In genomic region chr5:29195570-29196263, GRCm38 (mm10) we compare ENCODE assay signal across 8 mouse cellular contexts. TPM values are rescaled to one million over a fixed set of nuclear protein-coding genes. Genes with fewer than 3 reads are reported as not detected.
A peak's percentile ranks its signal among the peaks of the same experiment; 100 is the strongest.
DNase-seq lines count a peak whose midpoint lies in the region; ATAC-seq and TF ChIP-seq lines count a peak whose summit lies in the region.

Gene Rnf32, plus strand, starts transcription at chr5:29195992.

- DNase-seq in 3134 (ENCODE audit: extremely low read depth, insufficient read length, low spot score) = peak; percentile 6
- peak; percentile 96 for DNase-seq in midbrain, postnatal 0 days (ENCODE audit: low spot score)
- DNase-seq in spleen, postnatal 36 days (ENCODE audit: low spot score in 2 of 2) = peak; percentile 31 to 43

- peak within 1 kb of the TSS; percentile 77 for H3K4me2 ChIP-seq in embryonic facial prominence, embryonic 15.5 days (replicated peaks)
- H3K4me2 ChIP-seq in heart, embryonic 12.5 days = peak within 1 kb of the TSS; percentile 74
- H3K4me2 ChIP-seq in kidney, embryonic 15.5 days = peak within 1 kb of the TSS; percentile 82
- peak within 1 kb of the TSS; percentile 66 for H3K4me2 ChIP-seq in limb, embryonic 15.5 days
- peak within 1 kb of the TSS; percentile 62 for H3K4me2 ChIP-seq in midbrain, postnatal 0 days (ENCODE audit: low read depth, low read length, poor library complexity, severe bottlenecking)

- no peaks in the 10 kb centered on the region for H3K9me3 ChIP-seq in embryonic facial prominence, embryonic 15.5 days (replicated peaks)
- no peaks in the 10 kb centered on the region for H3K9me3 ChIP-seq in heart, embryonic 12.5 days (replicated peaks)
- no peaks in the 10 kb centered on the region for H3K9me3 ChIP-seq in kidney, embryonic 15.5 days (replicated peaks)
- H3K9me3 ChIP-seq in limb, embryonic 15.5 days = no peaks in the 10 kb centered on the region
- H3K9me3 ChIP-seq in midbrain, postnatal 0 days (ENCODE audit: low read length) = no peaks in the 10 kb centered on the region

- peak within 1 kb of the TSS; percentile 69 for H3K4me3 ChIP-seq in bone marrow macrophage, adult 2 months (ENCODE audit: insufficient read depth, low read length)
- peak within 1 kb of the TSS; percentile 66 for H3K4me3 ChIP-seq in embryonic facial prominence, embryonic 15.5 days (replicated peaks)
- peak within 1 kb of the TSS; percentile 66 for H3K4me3 ChIP-seq in heart, embryonic 12.5 days
- H3K4me3 ChIP-seq in kidney, embryonic 15.5 days (replicated peaks) = peak within 1 kb of the TSS; percentile 67
- H3K4me3 ChIP-seq in limb, embryonic 15.5 days = peak within 1 kb of the TSS; percentile 62
- peak within 1 kb of the TSS; percentile 57 for H3K4me3 ChIP-seq in midbrain, postnatal 0 days (ENCODE audit: low read depth, low read length)

- ATAC-seq in embryonic facial prominence, embryonic 15.5 days (ENCODE audit: insufficient number of reproducible peaks, low FRiP score, low TSS enrichment, low read depth) = peak; percentile 97
- ATAC-seq in heart, embryonic 12.5 days (ENCODE audit: insufficient number of reproducible peaks, low FRiP score) = peak; percentile 97
- peak; percentile 98 for ATAC-seq in kidney, embryonic 15.5 days (replicated peaks; ENCODE audit: low FRiP score)
- peak; percentile 96 for ATAC-seq in limb, embryonic 15.5 days (ENCODE audit: insufficient number of reproducible peaks, low FRiP score, low TSS enrichment, low read depth)
- ATAC-seq in midbrain, postnatal 0 days (ENCODE audit: low FRiP score) = peak; percentile 98

- H3K36me3 ChIP-seq in embryonic facial prominence, embryonic 15.5 days = no peaks in the 10 kb centered on the region
- H3K36me3 ChIP-seq in heart, embryonic 12.5 days = no peaks in the 10 kb centered on the region
- H3K36me3 ChIP-seq in kidney, embryonic 15.5 days = no peaks in the 10 kb centered on the region
- H3K36me3 ChIP-seq in limb, embryonic 15.5 days = no peaks in the 10 kb centered on the region
- no peaks in the 10 kb centered on the region for H3K36me3 ChIP-seq in midbrain, postnatal 0 days (ENCODE audit: insufficient read depth, low read length)

- no peak within 1 kb of the TSS for H3K27ac ChIP-seq in bone marrow macrophage, adult 2 months (ENCODE audit: insufficient read depth, low read depth, low read length)
- peak within 1 kb of the TSS; percentile 65 for H3K27ac ChIP-seq in embryonic facial prominence, embryonic 15.5 days (replicated peaks)
- no peak within 1 kb of the TSS for H3K27ac ChIP-seq in heart, embryonic 12.5 days (ENCODE audit: poor library complexity, severe bottlenecking)
- peak within 1 kb of the TSS; percentile 67; the same call in 1 of the 2 replicates for H3K27ac ChIP-seq in kidney, embryonic 15.5 days
- peak within 1 kb of the TSS; percentile 77 for H3K27ac ChIP-seq in limb, embryonic 15.5 days
- H3K27ac ChIP-seq in midbrain, postnatal 0 days (ENCODE audit: low read depth, low read length) = peak within 1 kb of the TSS; percentile 83

- H3K9ac ChIP-seq in embryonic facial prominence, embryonic 15.5 days = peak within 1 kb of the TSS; percentile 65
- peak within 1 kb of the TSS; percentile 73 for H3K9ac ChIP-seq in heart, embryonic 12.5 days
- H3K9ac ChIP-seq in kidney, embryonic 15.5 days = peak within 1 kb of the TSS; percentile 59
- peak within 1 kb of the TSS; percentile 63 for H3K9ac ChIP-seq in limb, embryonic 15.5 days
- peak within 1 kb of the TSS; percentile 69 for H3K9ac ChIP-seq in midbrain, postnatal 0 days (replicated peaks; ENCODE audit: low read length, poor library complexity, severe bottlenecking)

- under 1% methylated on average over 67 of the region's 70 CpGs for WGBS in embryonic facial prominence, embryonic 15.5 days
- WGBS in heart, embryonic 12.5 days = under 1% methylated on average over 65 of the region's 70 CpGs
- under 1% methylated on average over 67 of the region's 70 CpGs for WGBS in kidney, embryonic 15.5 days
- under 1% methylated on average over 69 of the region's 70 CpGs for WGBS in limb, embryonic 15.5 days
- WGBS in midbrain, postnatal 0 days = under 1% methylated on average over 64 of the region's 70 CpGs

- no peak for TF ChIP-seq POLR2A in bone marrow macrophage, adult 2 months (IDR thresholded peaks at IDR 0.05; ENCODE audit: borderline replicate concordance, low read depth, low read length)

- TF ChIP-seq CTCF in bone marrow macrophage, adult 2 months (IDR thresholded peaks at IDR 0.05; ENCODE audit: low read depth, low read length) = no peak
- TF ChIP-seq CTCF in midbrain, postnatal 0 days (IDR thresholded peaks at IDR 0.05) = no peak

- H3K27me3 ChIP-seq in embryonic facial prominence, embryonic 15.5 days = no peaks in the 10 kb centered on the region
- no peaks in the 10 kb centered on the region for H3K27me3 ChIP-seq in heart, embryonic 12.5 days (replicated peaks)
- H3K27me3 ChIP-seq in kidney, embryonic 15.5 days = no peaks in the 10 kb centered on the region; the same call in 1 of the 2 replicates
- H3K27me3 ChIP-seq in limb, embryonic 15.5 days = no peaks in the 10 kb centered on the region
- H3K27me3 ChIP-seq in midbrain, postnatal 0 days (ENCODE audit: insufficient read depth, low read length) = no peaks in the 10 kb centered on the region

- 0 out of 2 replicates have a peak, but pooled peaks cover 4% of the 10 kb centered on the region for H3K4me1 ChIP-seq in bone marrow macrophage, adult 2 months (ENCODE audit: control insufficient read depth, insufficient read depth, low read length)
- H3K4me1 ChIP-seq in embryonic facial prominence, embryonic 15.5 days = peaks cover 3% of the 10 kb centered on the region; the same call in 1 of the 2 replicates
- peaks cover 10% of the 10 kb centered on the region; the same call in 1 of the 2 replicates for H3K4me1 ChIP-seq in heart, embryonic 12.5 days (replicated peaks)
- H3K4me1 ChIP-seq in kidney, embryonic 15.5 days = peaks cover 8% of the 10 kb centered on the region
- 0 out of 2 replicates have a peak, but pooled peaks cover 4% of the 10 kb centered on the region for H3K4me1 ChIP-seq in limb, embryonic 15.5 days
- H3K4me1 ChIP-seq in midbrain, postnatal 0 days (ENCODE audit: insufficient read depth, low read length) = peaks cover 5% of the 10 kb centered on the region; the same call in 1 of the 2 replicates

RNA-seq across cellular contexts. Expression of gene Rnf32, which starts in this region (rescaled TPM):
- not detected in 2 replicates for polyA plus RNA-seq in bone marrow macrophage, adult 2 months (2012; ENCODE audit: insufficient read depth, insufficient read length, missing spikeins)
- 5.3 and 9.1 TPM in 2 replicates for polyA plus RNA-seq in embryonic facial prominence, embryonic 15.5 days (2015; fragmentation: Nextera tagmentation; extraction: Ambion mirVana)
- 2.2 and 3.4 TPM in 2 replicates for polyA plus RNA-seq in heart, embryonic 12.5 days (2016; fragmentation: Nextera tagmentation; extraction: Ambion mirVana)
- polyA plus RNA-seq in kidney, embryonic 15.5 days (2015; fragmentation: Nextera tagmentation; extraction: Ambion mirVana) = 1.8 and 2.2 TPM in 2 replicates
- 2.6 and 4.3 TPM in 2 replicates for polyA plus RNA-seq in limb, embryonic 15.5 days (2015; fragmentation: Nextera tagmentation; extraction: Ambion mirVana)
- 12.7 and 13.6 TPM in 2 replicates for total RNA-seq in midbrain, postnatal 0 days (2014; rRNA removed)
- 12.3 and 12.5 TPM in 2 replicates for polyA plus RNA-seq in midbrain, postnatal 0 days (2015; fragmentation: Nextera tagmentation; extraction: Ambion mirVana)

Comparison
In these comparisons a context has a peak if more than half of its experiments do, and no peak if none do; other contexts are left out.
1. DNase-seq: peak in every context shown above with its lines; median percentile 96 in midbrain, postnatal 0 days; 37 in spleen, postnatal 36 days; 6 in 3134.
2. H3K27ac ChIP-seq: peak in embryonic facial prominence, embryonic 15.5 days (single experiment), kidney, embryonic 15.5 days (single experiment), limb, embryonic 15.5 days (single experiment) and midbrain, postnatal 0 days (single experiment); none in bone marrow macrophage, adult 2 months (single experiment) and heart, embryonic 12.5 days (single experiment).
3. Peak in every context shown above with its lines, with median percentiles within 50 percentile points of each other: H3K4me3 ChIP-seq, ATAC-seq, H3K4me2 ChIP-seq and H3K9ac ChIP-seq.